Mouse (Mus musculus): Measurements from ENCODE around the gene Col4a6. TPM values are rescaled to one million over a fixed set of nuclear protein-coding genes. Genes with fewer than 3 reads are reported as not detected.

Col4a6 gene
- polyA plus RNA-seq, 1 experiment, result 0.96 TPM

- Histone ChIP-seq H3K36me3 (ENCODE audit: control insufficient read depth, insufficient read depth, low read length, poor library complexity, severe bottlenecking) (no peaks in the 10 kb centered on the region), H3K4me1 (ENCODE audit: control insufficient read depth, insufficient read depth, low read length) (no peaks in the 10 kb centered on the region), H3K9ac (ENCODE audit: low read depth, poor library complexity, severe bottlenecking) (no peak overlapping the region), H3K9me3 (replicated peaks; ENCODE audit: control insufficient read depth, insufficient read depth, low read length, poor library complexity, severe bottlenecking) (no peaks in the 10 kb centered on the region), H3K27me3 (ENCODE audit: control insufficient read depth, insufficient read depth, low read length, poor library complexity, severe bottlenecking) (no peaks in the 10 kb centered on the region), H3K4me3 (ENCODE audit: low read depth, low read length) (no peak overlapping the region), H3K27ac (ENCODE audit: insufficient read depth, low read length) (no peak overlapping the region)
- TF ChIP-seq POLR2A (IDR thresholded peaks at IDR 0.05; ENCODE audit: insufficient read depth, low read length), result no peak
- no peak for TF ChIP-seq CTCF (IDR thresholded peaks at IDR 0.05; ENCODE audit: low read depth, low read length)
- TF ChIP-seq EP300 (IDR thresholded peaks at IDR 0.05; ENCODE audit: insufficient read depth, low read depth, low read length), result no peak
Measured at GRCm38 (mm10) chrX:141384632-141385031, 89.2 kb downstream of the Col4a6 start.

- Histone ChIP-seq H3K27ac (ENCODE audit: insufficient read depth, low read length) (no peak overlapping the region), H3K9me3 (replicated peaks; ENCODE audit: control insufficient read depth, insufficient read depth, low read length, poor library complexity, severe bottlenecking) (no peaks in the 10 kb centered on the region), H3K27me3 (ENCODE audit: control insufficient read depth, insufficient read depth, low read length, poor library complexity, severe bottlenecking) (no peaks in the 10 kb centered on the region), H3K9ac (ENCODE audit: low read depth, poor library complexity, severe bottlenecking) (no peak overlapping the region), H3K4me1 (ENCODE audit: control insufficient read depth, insufficient read depth, low read length) (no peaks in the 10 kb centered on the region), H3K4me3 (ENCODE audit: low read depth, low read length) (no peak overlapping the region), H3K36me3 (ENCODE audit: control insufficient read depth, insufficient read depth, low read length, poor library complexity, severe bottlenecking) (no peaks in the 10 kb centered on the region)
- no peak for TF ChIP-seq EP300 (IDR thresholded peaks at IDR 0.05; ENCODE audit: insufficient read depth, low read depth, low read length)
- TF ChIP-seq POLR2A (IDR thresholded peaks at IDR 0.05; ENCODE audit: insufficient read depth, low read length), result no peak
- TF ChIP-seq CTCF (IDR thresholded peaks at IDR 0.05; ENCODE audit: low read depth, low read length), result no peak
Measured at GRCm38 (mm10) chrX:141370276-141370675, 103.6 kb downstream of the Col4a6 start.

- Histone ChIP-seq H3K27me3 (ENCODE audit: control insufficient read depth, insufficient read depth, low read length, poor library complexity, severe bottlenecking) (no peaks in the 10 kb centered on the region), H3K4me3 (ENCODE audit: low read depth, low read length) (no peak overlapping the region), H3K27ac (ENCODE audit: insufficient read depth, low read length) (no peak overlapping the region), H3K9ac (ENCODE audit: low read depth, poor library complexity, severe bottlenecking) (no peak overlapping the region), H3K36me3 (ENCODE audit: control insufficient read depth, insufficient read depth, low read length, poor library complexity, severe bottlenecking) (no peaks in the 10 kb centered on the region), H3K4me1 (ENCODE audit: control insufficient read depth, insufficient read depth, low read length) (no peaks in the 10 kb centered on the region), H3K9me3 (replicated peaks; ENCODE audit: control insufficient read depth, insufficient read depth, low read length, poor library complexity, severe bottlenecking) (no peaks in the 10 kb centered on the region)
- TF ChIP-seq POLR2A (IDR thresholded peaks at IDR 0.05; ENCODE audit: insufficient read depth, low read length), result no peak
- TF ChIP-seq EP300 (IDR thresholded peaks at IDR 0.05; ENCODE audit: insufficient read depth, low read depth, low read length), result no peak
- no peak for TF ChIP-seq CTCF (IDR thresholded peaks at IDR 0.05; ENCODE audit: low read depth, low read length)
Measured at GRCm38 (mm10) chrX:141363331-141363730, 110.5 kb downstream of the Col4a6 start.

GRCm38 (mm10) chrX:141341417-141341816, 132.5 kb downstream of the Col4a6 start:
- H3K4me3 ChIP-seq (ENCODE audit: low read depth, low read length), result no peak overlapping the region
- no peak for TF ChIP-seq POLR2A (IDR thresholded peaks at IDR 0.05; ENCODE audit: insufficient read depth, low read length)
- no peak for TF ChIP-seq CTCF (IDR thresholded peaks at IDR 0.05; ENCODE audit: low read depth, low read length)
- no peak for TF ChIP-seq EP300 (IDR thresholded peaks at IDR 0.05; ENCODE audit: insufficient read depth, low read depth, low read length)
- no peak overlapping the region for H3K27ac ChIP-seq (ENCODE audit: insufficient read depth, low read length)
- H3K9ac ChIP-seq (ENCODE audit: low read depth, poor library complexity, severe bottlenecking), result no peak overlapping the region
- no peaks in the 10 kb centered on the region for H3K9me3 ChIP-seq (replicated peaks; ENCODE audit: control insufficient read depth, insufficient read depth, low read length, poor library complexity, severe bottlenecking)
- H3K27me3 ChIP-seq (ENCODE audit: control insufficient read depth, insufficient read depth, low read length, poor library complexity, severe bottlenecking), result no peaks in the 10 kb centered on the region
- no peaks in the 10 kb centered on the region for H3K4me1 ChIP-seq (ENCODE audit: control insufficient read depth, insufficient read depth, low read length)
- no peaks in the 10 kb centered on the region for H3K36me3 ChIP-seq (ENCODE audit: control insufficient read depth, insufficient read depth, low read length, poor library complexity, severe bottlenecking)

GRCm38 (mm10) chrX:141328044-141328443, 145.8 kb downstream of the Col4a6 start:
- Histone ChIP-seq H3K9me3 (replicated peaks; ENCODE audit: control insufficient read depth, insufficient read depth, low read length, poor library complexity, severe bottlenecking) (no peaks in the 10 kb centered on the region), H3K9ac (ENCODE audit: low read depth, poor library complexity, severe bottlenecking) (no peak overlapping the region), H3K27ac (ENCODE audit: insufficient read depth, low read length) (no peak overlapping the region), H3K4me1 (ENCODE audit: control insufficient read depth, insufficient read depth, low read length) (no peaks in the 10 kb centered on the region), H3K27me3 (ENCODE audit: control insufficient read depth, insufficient read depth, low read length, poor library complexity, severe bottlenecking) (no peaks in the 10 kb centered on the region), H3K4me3 (ENCODE audit: low read depth, low read length) (no peak overlapping the region), H3K36me3 (ENCODE audit: control insufficient read depth, insufficient read depth, low read length, poor library complexity, severe bottlenecking) (no peaks in the 10 kb centered on the region)
- TF ChIP-seq EP300 (IDR thresholded peaks at IDR 0.05; ENCODE audit: insufficient read depth, low read depth, low read length) (no peak), CTCF (IDR thresholded peaks at IDR 0.05; ENCODE audit: low read depth, low read length) (no peak), POLR2A (IDR thresholded peaks at IDR 0.05; ENCODE audit: insufficient read depth, low read length) (no peak)

GRCm38 (mm10) chrX:141324201-141324600, 149.7 kb downstream of the Col4a6 start:
- Histone ChIP-seq H3K36me3 (ENCODE audit: control insufficient read depth, insufficient read depth, low read length, poor library complexity, severe bottlenecking) (no peaks in the 10 kb centered on the region), H3K9ac (ENCODE audit: low read depth, poor library complexity, severe bottlenecking) (no peak overlapping the region), H3K27ac (ENCODE audit: insufficient read depth, low read length) (no peak overlapping the region), H3K9me3 (replicated peaks; ENCODE audit: control insufficient read depth, insufficient read depth, low read length, poor library complexity, severe bottlenecking) (no peaks in the 10 kb centered on the region), H3K27me3 (ENCODE audit: control insufficient read depth, insufficient read depth, low read length, poor library complexity, severe bottlenecking) (no peaks in the 10 kb centered on the region), H3K4me1 (ENCODE audit: control insufficient read depth, insufficient read depth, low read length) (no peaks in the 10 kb centered on the region), H3K4me3 (ENCODE audit: low read depth, low read length) (no peak overlapping the region)
- TF ChIP-seq EP300 (IDR thresholded peaks at IDR 0.05; ENCODE audit: insufficient read depth, low read depth, low read length) (no peak), POLR2A (IDR thresholded peaks at IDR 0.05; ENCODE audit: insufficient read depth, low read length) (no peak), CTCF (IDR thresholded peaks at IDR 0.05; ENCODE audit: low read depth, low read length) (no peak)
